Mouse (Mus musculus) layer of hippocampus, adult 2 months (tissue): Measurements from ENCODE around the gene Tex13b. TPM values are rescaled to one million over a fixed set of nuclear protein-coding genes. Genes with fewer than 3 reads are reported as not detected.
A peak's percentile ranks its signal among the peaks of the same experiment; 100 is the strongest.
"Not testable (repeated sequence)": the region's sequence is repeated elsewhere in the genome, so short reads cannot be mapped to it uniquely, and the experiment has no call there.

ENCODE experiments used
- DNase-seq, 2 experiments: peaks; one replicate each; pipeline ENCODE4 v3.0.0; 2022; ENCODE audit warnings: low spot score in 2 of 2
- H3K27ac ChIP-seq: fragments of 200-600 bp; 2 replicates; pipeline ENCODE4 v1.8.1; 2022
- H3K4me3 ChIP-seq: fragments of 200-600 bp; 2 replicates; pipeline ENCODE4 v1.8.1; 2022; ENCODE audit warnings: mild to moderate bottlenecking
- CTCF ChIP-seq: fragments of 200-600 bp; conservative IDR thresholded peaks from 2 replicates; pipeline ENCODE4 v1.8.1; 2022; ENCODE audit warnings: antibody characterized with exemption, mild to moderate bottlenecking, moderate library complexity
- long read RNA-seq, 2 experiments: library from polyadenylated mRNA; stranded (forward); transcript quantifications; one replicate each; pipeline ENCODE4 v2.0.0; 2021; ENCODE audit warnings: borderline mapping rate in 2 of 2
- total RNA-seq, 2 experiments: library from RNA; stranded (reverse); gene quantifications; 2 replicates each; pipeline ENCODE4 v1.2.3; 2021

Gene Tex13b
- not detected for total RNA-seq
- long read RNA-seq, experiment 1 = 0 reads
- long read RNA-seq, experiment 2 = 0 reads

DNA sequence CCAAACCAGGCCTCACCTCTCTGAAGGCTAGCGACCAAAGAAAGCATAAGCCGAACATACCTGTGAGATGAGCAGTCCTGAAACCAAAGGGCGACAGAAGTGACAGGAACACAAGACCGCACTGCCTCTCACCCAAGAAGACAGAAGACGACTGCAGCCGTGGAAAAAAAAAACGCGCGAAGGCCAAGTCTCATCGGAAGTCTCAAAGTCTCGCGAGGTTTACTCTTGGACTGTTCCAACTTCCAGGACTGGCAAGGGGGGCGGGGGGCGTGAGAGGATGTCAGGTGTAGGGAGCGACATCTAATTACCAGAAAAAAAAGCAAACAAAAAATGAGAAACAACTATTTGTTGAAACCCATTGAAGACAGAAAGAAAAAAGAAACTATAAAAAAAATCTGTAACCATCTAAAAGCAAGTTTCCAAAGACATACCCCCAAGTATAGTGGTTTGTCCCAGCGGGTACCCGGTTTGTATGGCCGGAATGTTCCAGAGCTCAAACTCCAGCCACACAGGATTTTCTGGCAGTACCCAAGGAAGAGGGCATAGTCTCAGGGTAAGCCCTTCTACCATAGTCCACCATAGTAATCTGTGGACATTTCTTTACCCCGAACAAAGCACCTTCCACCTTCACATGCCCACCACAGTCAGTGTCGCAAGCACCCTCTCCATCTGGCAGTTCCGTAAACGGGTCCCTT, at the start of gene Tex13b:
TSS of gene Tex13b (minus strand) at position 122 of the 695 bp plus-strand sequence.
- Histone ChIP-seq H3K27ac (no peak within 1 kb of the TSS), H3K4me3 (no peak within 1 kb of the TSS)
- no peak for TF ChIP-seq CTCF
- no peak for DNase-seq

- DNase-seq = no peak
- no peak for TF ChIP-seq CTCF
- Histone ChIP-seq H3K4me3 (no peak overlapping the region), H3K27ac (no peak overlapping the region)
Observed at GRCm38 (mm10) chrX:140862760-140863159, 49.5 kb upstream of the Tex13b start.

DNA sequence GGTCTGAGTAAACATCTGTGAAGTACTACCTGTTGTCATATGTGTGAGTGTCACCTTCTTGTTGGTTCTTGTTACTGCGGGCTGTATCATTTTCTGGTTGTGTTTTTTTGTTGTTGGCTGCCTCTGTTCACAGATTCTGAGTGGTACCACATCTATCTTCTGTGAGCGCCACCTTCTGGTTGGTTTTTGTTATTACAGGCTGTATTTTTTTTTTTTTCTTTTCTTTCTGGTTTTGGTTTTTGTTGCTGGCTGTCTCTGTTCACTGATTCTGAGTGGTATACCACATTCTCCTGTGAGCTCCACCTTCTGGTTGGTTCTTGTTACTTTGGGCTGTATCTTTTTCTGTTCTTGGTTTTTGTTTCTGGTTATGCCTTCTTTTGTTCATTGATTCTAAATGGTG, 44.2 kb upstream of the Tex13b start:
- DNase-seq = peak in 1 of 2 experiments; percentile 20
- peak; percentile 78 for TF ChIP-seq CTCF
- no peak overlapping the region for H3K4me3 ChIP-seq
- H3K27ac ChIP-seq = no peak overlapping the region

- not testable (repeated sequence) for H3K27ac ChIP-seq, H3K4me3 ChIP-seq, DNase-seq
Observed at GRCm38 (mm10) chrX:140857040-140857439, 43.8 kb upstream of the Tex13b start.

- TF ChIP-seq CTCF = no peak
- DNase-seq = no peak
- no peak overlapping the region for H3K4me3 ChIP-seq
- H3K27ac ChIP-seq = no peak overlapping the region
Observed at GRCm38 (mm10) chrX:140854561-140854960, 41.3 kb upstream of the Tex13b start.

- H3K4me3 ChIP-seq, DNase-seq: not testable (repeated sequence)
- peak; percentile 68 for TF ChIP-seq CTCF
Observed at GRCm38 (mm10) chrX:140845401-140845800, 32.2 kb upstream of the Tex13b start.

DNA sequence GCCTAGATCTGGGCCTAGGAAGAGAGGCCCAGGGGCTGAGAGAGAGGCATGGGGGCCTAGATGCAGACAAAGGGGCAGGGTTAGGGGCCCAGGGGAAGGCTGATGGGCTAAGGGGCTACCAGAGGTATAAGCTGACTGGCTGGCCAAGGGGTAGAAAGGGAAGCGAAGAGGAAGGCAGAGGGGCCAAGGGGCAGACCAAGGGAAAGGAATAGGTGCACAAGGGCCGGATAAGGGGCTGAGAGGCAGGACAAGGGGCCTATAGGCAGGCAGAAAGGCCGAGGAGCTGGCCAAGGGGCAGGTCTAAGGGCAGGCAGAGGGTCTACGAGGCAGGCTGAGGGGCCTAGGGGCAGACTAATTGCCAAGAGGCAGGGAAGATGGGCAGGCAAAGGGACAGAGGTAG, 26.7 kb upstream of the Tex13b start:
- DNase-seq = no peak
- Histone ChIP-seq H3K4me3 (no peak overlapping the region), H3K27ac (no peak overlapping the region)
- no peak for TF ChIP-seq CTCF

More at GRCm38 (mm10) chrX:140845401-140845800, 32.2 kb upstream of the Tex13b start:
- not testable (repeated sequence) for H3K27ac ChIP-seq

DNA sequence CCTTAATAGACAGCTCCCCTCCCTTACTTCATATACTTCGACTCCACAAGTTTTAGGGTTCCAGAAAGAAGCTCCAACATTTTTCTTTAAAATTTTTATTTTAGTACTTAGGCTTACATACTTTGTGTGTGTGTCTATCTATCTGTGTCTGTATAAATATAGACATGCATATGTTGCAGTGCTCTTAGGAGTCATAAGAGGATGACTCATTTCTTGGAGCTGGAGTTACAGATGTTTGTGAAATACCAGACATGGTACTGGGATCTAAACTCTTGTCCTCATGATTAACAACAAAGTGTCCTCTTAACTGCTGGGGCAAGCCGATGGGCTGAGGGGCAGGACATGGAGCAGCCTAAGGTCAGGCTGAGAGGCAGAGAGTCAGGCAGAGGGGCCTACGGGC, 24.8 kb upstream of the Tex13b start:
- no peak for TF ChIP-seq CTCF
- Histone ChIP-seq H3K4me3 (no peak overlapping the region), H3K27ac (no peak overlapping the region)
- DNase-seq = no peak

- H3K4me3 ChIP-seq = no peak overlapping the region
- DNase-seq = no peak
- H3K27ac ChIP-seq = no peak overlapping the region
- TF ChIP-seq CTCF = no peak
Observed at GRCm38 (mm10) chrX:140831706-140832105, 18.5 kb upstream of the Tex13b start.

DNA sequence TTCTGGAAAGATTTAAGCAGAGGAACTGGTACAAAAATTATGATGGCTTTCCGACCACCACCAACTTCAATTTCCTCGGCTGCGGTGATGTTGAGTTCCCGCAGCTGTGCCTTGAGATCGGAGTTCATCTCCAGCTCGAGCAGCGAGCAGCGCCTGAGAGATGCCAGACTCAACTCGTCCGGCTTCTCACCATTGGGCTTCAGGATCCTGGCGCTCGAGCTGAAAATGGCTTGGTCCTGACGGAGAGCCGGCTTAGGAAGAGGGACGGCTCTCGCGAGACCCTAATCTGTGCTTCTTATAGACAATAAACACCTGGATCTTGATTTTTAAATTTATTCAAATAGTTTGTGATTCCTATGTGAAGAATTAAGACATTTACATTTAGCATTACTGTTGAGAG, 9.1 kb upstream of the Tex13b start:
- DNase-seq = no peak
- Histone ChIP-seq H3K4me3 (no peak overlapping the region), H3K27ac (no peak overlapping the region)
- TF ChIP-seq CTCF = no peak

GRCm38 (mm10) chrX:140805340-140805739, 7.9 kb downstream of the Tex13b start:
- no peak for DNase-seq

GRCm38 (mm10) chrX:140769794-140770193, 43.4 kb downstream of the Tex13b start:
- DNase-seq = no peak
- H3K27ac ChIP-seq = no peak overlapping the region
- no peak overlapping the region for H3K4me3 ChIP-seq

More at GRCm38 (mm10) chrX:140805340-140805739, 7.9 kb downstream of the Tex13b start:
- Histone ChIP-seq H3K27ac (no peak overlapping the region), H3K4me3 (no peak overlapping the region)
- TF ChIP-seq CTCF = no peak

More at GRCm38 (mm10) chrX:140769794-140770193, 43.4 kb downstream of the Tex13b start:
- no peak for TF ChIP-seq CTCF

Other genes with a start within 250 kb of the Tex13b start
- 100 to 1,000 TPM; 101 to 111 TPM for gene Tsc22d3, start 212.8 kb downstream of the Tex13b start, total RNA-seq
- 10 to 100 TPM; 22.3 to 24.8 TPM for gene Mid2, start 148.8 kb downstream of the Tex13b start, total RNA-seq
- gene Vsig1, start 94.2 kb upstream of the Tex13b start, total RNA-seq = not detected
- 10 to 100 TPM; 19.5 to 22.3 TPM for gene Psmd10, start 143.3 kb upstream of the Tex13b start, total RNA-seq
- gene Atg4a, start 143.5 kb upstream of the Tex13b start, total RNA-seq = 10 to 100 TPM in 1 of 2 experiments, 1 to 10 TPM in 1; 8.5 to 13.1 TPM